Mouse (Mus musculus) stomach, embryonic 16.5 days (tissue): ENCODE results near the gene Scn3b. TPM values are rescaled to one million over a fixed set of nuclear protein-coding genes. Genes with fewer than 3 reads are reported as not detected.
A peak's percentile ranks its signal among the peaks of the same experiment; 100 is the strongest.

Experiments used
- ATAC-seq: fragments of 200-750 bp; cut with Nextera tagmentation; 2 replicates; pipeline ENCODE4 v1.8.0; 2017; ENCODE audit warnings: moderate number of reproducible peaks, moderate TSS enrichment; ENCODE audit not compliant: insufficient read depth, low FRiP score
- H3K27ac ChIP-seq: fragments of 300-500 bp; sonication (generic); 2 replicates; pipeline ENCODE4 v1.5.1; 2014; ENCODE audit warnings: low read length
- H3K27me3 ChIP-seq: fragments of 300-500 bp; sonication (generic); 2 replicates; pipeline ENCODE4 v1.6.1; 2014; ENCODE audit warnings: low read length, control low read depth, mixed read lengths; ENCODE audit not compliant: control insufficient read depth, insufficient read depth
- H3K36me3 ChIP-seq: fragments of 300-500 bp; sonication (generic); 2 replicates; pipeline ENCODE4 v1.6.1; 2014; ENCODE audit warnings: low read length; ENCODE audit not compliant: control insufficient read depth, insufficient read depth
- H3K4me1 ChIP-seq: fragments of 300-500 bp; sonication (generic); 2 replicates; pipeline ENCODE4 v1.6.1; 2014; ENCODE audit warnings: low read length, control low read depth, mixed read lengths; ENCODE audit not compliant: control insufficient read depth, insufficient read depth
- H3K4me2 ChIP-seq: fragments of 300-500 bp; sonication (generic); 2 replicates; pipeline ENCODE4 v1.6.1; 2014; ENCODE audit warnings: low read depth, low read length, mixed read lengths
- H3K4me3 ChIP-seq: fragments of 300-500 bp; sonication (generic); replicated peaks from 2 replicates; pipeline ENCODE4 v1.5.1; 2014; ENCODE audit warnings: mild to moderate bottlenecking, low read length
- H3K9ac ChIP-seq: fragments of 300-500 bp; sonication (generic); 2 replicates; pipeline ENCODE4 v1.6.1; 2014; ENCODE audit warnings: low read length
- H3K9me3 ChIP-seq: fragments of 300-500 bp; sonication (generic); replicated peaks from 2 replicates; pipeline ENCODE4 v1.6.1; 2016; ENCODE audit warnings: low read length, control low read depth; ENCODE audit not compliant: control insufficient read depth
- WGBS: fragments of 180-500 bp; shearing (Covaris S2); extraction: QIAGEN DNeasy Blood & Tissue Kit; methylation state at CpG from one replicate; pipeline ENCODE4 v1.1.7; 2014; 5-methylcytosine and 5-hydroxymethylcytosine counted together
- polyA plus RNA-seq: library from polyadenylated mRNA; unstranded; fragments of >200 nt; fragmentation: Nextera tagmentation; extraction: Ambion mirVana; gene quantifications from 2 replicates; pipeline ENCODE4 v1.2.1, GENCODE M21; 2015

The Scn3b gene
- polyA plus RNA-seq, 1 experiment from 2014 or later = 7.1 TPM

DNA sequence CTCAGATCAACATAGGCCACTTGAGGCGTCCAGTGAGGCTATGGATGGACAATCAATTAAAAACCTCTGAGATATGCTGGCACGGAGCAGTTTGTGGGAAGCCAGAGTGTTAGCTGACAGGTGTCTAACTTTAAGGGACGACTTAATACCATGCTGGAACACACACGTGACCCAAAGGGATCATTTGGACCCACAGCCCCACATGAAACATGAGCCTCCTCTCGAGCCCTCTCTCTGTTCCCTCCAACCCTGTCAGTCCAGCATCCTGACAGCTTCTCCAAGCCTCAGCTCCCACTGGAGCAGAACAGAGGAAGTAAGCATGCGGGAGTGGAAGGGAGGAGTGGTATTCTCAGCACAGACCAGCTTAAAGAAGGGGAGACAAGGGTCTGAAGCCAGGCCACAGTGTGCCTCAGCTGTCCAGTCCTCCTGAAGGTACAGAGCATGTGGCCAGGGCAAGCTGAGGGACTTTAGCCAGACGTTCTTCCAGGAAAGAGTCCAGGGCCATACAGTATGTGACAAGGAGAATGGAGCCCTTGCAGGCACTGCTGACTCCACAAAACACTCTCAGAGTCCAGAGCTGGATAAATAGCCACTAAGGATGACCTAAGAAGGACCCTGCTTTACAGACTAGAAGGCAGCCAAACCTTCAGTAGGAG is 57.4 kb downstream of the Scn3b start:
- no peak for ATAC-seq
- H3K4me3 ChIP-seq = no peak overlapping the region
- H3K4me1 ChIP-seq = peaks cover 16% of the 10 kb centered on the region
- H3K4me2 ChIP-seq = peak overlapping the region; percentile 43; the same call in 1 of the 2 replicates
- H3K27ac ChIP-seq = no peak overlapping the region
- H3K27me3 ChIP-seq = no peaks in the 10 kb centered on the region
- H3K9ac ChIP-seq = no peak overlapping the region
- no peaks in the 10 kb centered on the region for H3K9me3 ChIP-seq
- 44% methylated on average over 7 of the region's 7 CpGs for WGBS
- H3K36me3 ChIP-seq = no peaks in the 10 kb centered on the region

DNA sequence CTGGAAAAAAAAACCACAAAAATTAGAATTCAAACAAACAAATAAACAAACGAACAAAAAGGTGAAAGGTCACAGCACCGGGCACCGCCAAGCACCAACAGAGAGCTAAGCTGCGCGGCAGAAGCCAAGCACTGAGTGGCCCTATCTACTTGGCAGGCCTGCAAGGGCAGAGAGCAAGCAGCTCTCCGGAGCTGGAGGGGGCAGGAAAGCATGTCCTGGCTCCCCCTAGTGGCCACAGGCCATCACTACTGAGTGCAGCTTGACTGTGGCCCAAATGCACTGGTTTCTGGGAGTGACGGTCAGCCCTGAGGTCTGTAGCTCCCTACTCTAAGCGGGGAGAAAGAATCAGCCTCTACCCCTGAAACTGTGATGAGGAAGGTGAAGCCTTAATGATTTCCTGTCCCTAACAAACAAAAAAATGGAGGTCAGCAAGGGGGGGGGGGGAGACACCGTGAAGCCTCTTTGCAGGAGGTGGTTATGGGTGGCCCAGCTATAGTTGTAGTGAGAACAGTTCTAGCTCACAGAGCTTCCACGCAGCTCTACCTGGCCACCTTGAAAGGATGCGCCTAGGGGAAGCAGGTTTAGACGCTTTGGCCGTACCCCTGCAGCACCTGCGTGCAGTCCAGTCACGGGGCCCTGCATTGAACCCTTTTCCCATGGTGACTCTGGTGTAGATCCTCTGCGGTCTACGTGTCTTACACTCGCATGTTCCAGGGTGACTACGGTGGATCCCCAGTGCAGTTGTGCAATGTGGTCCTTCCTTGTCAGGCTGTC is 61.8 kb downstream of the Scn3b start:
- Histone ChIP-seq H3K9me3 (no peaks in the 10 kb centered on the region), H3K36me3 (no peaks in the 10 kb centered on the region), H3K27ac (no peak overlapping the region), H3K9ac (0 out of 2 replicates have a peak overlapping the region, but pooled peaks have one; percentile 21), H3K27me3 (no peaks in the 10 kb centered on the region), H3K4me3 (no peak overlapping the region), H3K4me2 (no peak overlapping the region), H3K4me1 (peaks cover 6% of the 10 kb centered on the region; the same call in 1 of the 2 replicates)
- ATAC-seq = peak; percentile 86
- 54% methylated on average over 19 of the region's 19 CpGs for WGBS

DNA sequence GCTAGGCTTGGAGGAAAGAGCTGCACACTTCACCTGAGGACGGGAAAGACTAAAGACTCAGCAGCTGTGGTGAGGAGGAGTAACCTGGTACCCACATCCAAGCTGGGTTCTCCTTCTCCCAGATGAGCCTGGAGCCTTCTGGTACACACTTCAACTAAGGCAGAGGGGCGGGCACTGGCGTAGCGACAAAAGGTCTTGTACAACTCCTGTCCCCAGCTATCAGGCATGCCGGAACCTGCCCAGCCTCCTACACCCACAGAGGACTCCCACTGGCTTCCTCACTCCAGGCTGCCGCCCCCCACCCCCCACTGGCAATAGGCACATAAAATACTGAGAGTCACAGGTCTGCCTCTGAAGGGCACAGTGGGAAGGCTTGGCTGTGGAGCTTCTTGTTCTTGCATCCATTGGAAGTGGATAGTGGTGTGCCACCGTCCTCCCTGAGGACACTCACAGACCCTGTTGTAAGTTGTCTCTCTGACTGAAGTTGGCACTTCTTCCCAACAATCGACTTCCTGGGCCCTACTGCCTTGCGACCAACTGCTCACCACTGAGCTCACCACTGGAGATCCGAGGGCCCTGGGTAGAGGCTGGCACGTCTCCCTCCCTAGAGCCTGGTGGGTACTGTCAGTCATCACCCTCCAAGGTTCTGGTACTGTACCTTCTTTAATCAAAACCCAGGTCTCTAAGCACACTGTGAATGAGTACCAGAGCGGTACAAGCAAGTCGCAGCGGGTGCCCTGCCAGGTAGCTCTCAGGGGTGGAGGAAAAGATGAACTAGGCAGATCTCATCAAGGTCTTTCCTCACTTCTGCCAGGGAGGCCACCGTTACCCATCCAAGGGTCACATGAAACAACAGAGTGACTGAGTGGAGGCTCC is 62.6 kb downstream of the Scn3b start:
- Histone ChIP-seq H3K4me1 (peaks cover 4% of the 10 kb centered on the region; the same call in 1 of the 2 replicates), H3K4me3 (no peak overlapping the region), H3K9ac (0 out of 2 replicates have a peak overlapping the region, but pooled peaks have one; percentile 21), H3K9me3 (no peaks in the 10 kb centered on the region), H3K27ac (no peak overlapping the region), H3K27me3 (no peaks in the 10 kb centered on the region), H3K36me3 (no peaks in the 10 kb centered on the region), H3K4me2 (no peak overlapping the region)
- ATAC-seq = no peak
- 82% methylated on average over 15 of the region's 15 CpGs for WGBS

DNA sequence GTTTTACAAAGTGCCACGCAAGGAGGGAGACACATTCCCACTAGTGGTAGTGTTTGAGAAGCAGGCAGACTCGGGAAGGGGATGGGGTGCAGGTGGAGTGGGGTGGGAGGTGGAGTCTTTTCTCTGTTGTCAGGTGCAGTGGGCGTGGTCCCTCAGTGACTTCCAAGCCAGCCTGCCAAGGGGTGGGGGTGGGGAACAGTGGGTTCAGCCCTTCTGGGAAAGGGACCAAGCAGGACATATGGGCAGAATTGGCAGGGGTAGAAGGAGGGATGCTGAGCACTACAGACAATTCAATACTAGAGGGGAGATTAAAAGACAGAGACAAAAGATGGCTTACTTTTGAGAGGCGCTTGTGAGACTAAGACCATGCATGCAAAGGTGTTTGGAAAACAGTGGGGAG is 63.3 kb downstream of the Scn3b start:
- Histone ChIP-seq H3K36me3 (no peaks in the 10 kb centered on the region), H3K4me2 (no peak overlapping the region), H3K9ac (no peak overlapping the region), H3K4me1 (peaks cover 4% of the 10 kb centered on the region; the same call in 1 of the 2 replicates), H3K9me3 (no peaks in the 10 kb centered on the region), H3K27ac (no peak overlapping the region), H3K4me3 (no peak overlapping the region), H3K27me3 (no peaks in the 10 kb centered on the region)
- 72% methylated on average over 4 of the region's 4 CpGs for WGBS
- no peak for ATAC-seq

DNA sequence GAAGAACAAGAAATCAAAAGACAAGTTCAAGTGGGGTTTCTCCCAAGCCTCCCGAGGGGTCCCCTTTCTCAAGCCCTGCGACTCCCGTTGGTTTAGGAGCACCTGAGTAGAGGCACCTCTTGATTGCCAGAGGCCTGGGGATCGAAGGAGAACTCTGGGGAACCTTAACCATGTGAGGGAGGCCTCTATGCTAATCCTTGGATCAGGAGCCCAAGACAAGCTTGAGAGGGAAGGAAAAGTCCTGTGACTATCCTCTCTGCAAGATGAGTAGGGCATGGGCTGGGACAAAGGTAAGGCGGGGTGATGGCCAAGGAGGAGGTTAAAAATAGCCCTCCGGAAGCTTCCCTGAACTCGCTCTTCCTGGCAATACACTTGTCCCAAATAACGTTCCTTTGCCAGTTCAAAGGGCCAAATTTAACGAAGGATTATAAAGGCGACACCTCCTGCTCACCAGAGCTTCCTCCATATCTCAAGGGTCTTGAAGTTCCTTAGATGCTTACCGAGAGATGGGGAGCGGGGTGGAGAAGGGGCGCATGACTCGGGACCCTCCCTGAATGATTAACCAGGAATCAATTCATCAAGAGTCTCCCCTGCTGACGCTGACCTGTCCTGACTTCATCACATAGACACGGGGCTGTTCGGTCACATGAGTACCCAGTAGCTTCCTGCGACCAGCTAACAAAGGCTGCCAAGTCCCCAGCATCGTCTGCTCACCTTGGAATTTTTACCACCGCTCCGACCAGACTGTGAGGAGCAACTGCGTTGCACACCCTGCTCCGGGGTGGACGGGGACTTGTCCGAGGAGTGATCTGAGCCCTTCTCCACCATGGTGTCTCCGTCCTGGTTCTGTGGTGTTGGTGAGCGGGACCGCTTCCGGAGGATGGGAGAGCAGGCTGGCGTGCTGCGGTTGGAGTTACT is 64.0 kb downstream of the Scn3b start:
- Histone ChIP-seq H3K9me3 (no peaks in the 10 kb centered on the region), H3K4me1 (peaks cover 4% of the 10 kb centered on the region; the same call in 1 of the 2 replicates)
- ATAC-seq = no peak

DNA sequence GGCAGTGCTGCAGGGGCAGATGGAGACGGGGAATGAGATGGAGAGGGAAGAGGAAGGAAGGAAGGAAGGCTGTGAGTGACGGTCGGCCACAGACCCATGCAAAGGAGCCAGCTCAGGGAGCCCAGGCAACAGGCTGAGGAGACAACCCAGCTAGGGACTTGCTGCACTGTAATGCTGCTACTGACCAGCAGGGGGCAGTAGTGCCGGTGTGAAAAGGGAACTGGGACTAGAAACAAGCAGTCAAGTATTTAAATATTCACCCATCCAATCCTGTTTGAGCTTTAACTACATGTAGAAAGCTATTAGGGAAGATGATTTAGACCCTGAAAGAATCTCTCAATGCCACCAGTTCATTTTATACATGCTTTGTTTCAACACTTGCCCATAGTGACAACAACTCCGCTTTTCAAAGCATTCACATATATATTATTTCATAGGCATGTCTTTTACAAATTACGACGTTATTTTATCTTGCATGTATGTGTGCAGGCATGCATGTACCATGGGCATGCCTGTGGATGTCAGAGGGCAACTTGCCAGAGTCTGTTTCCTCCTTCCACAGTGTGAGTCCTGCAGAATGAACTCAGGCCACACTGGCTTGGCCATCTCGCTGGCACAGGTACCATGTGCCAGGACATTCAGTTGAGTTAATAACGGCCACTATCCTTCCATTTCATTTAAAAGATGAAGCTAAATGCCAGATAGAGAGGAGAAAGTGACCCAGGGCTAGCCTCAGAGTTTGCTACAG is 64.8 kb downstream of the Scn3b start:
- 58% methylated on average over 9 of the region's 9 CpGs for WGBS
- Histone ChIP-seq H3K9ac (no peak overlapping the region), H3K4me3 (no peak overlapping the region), H3K36me3 (no peaks in the 10 kb centered on the region), H3K4me1 (peaks cover 4% of the 10 kb centered on the region; the same call in 1 of the 2 replicates), H3K27me3 (no peaks in the 10 kb centered on the region), H3K4me2 (no peak overlapping the region), H3K27ac (no peak overlapping the region), H3K9me3 (no peaks in the 10 kb centered on the region)
- ATAC-seq = no peak

More for the DNA sequence above, 64.0 kb downstream of the Scn3b start:
- 73% methylated on average over 31 of the region's 31 CpGs for WGBS
- Histone ChIP-seq H3K27ac (no peak overlapping the region), H3K36me3 (no peaks in the 10 kb centered on the region), H3K27me3 (no peaks in the 10 kb centered on the region), H3K9ac (no peak overlapping the region), H3K4me3 (no peak overlapping the region), H3K4me2 (no peak overlapping the region)

DNA sequence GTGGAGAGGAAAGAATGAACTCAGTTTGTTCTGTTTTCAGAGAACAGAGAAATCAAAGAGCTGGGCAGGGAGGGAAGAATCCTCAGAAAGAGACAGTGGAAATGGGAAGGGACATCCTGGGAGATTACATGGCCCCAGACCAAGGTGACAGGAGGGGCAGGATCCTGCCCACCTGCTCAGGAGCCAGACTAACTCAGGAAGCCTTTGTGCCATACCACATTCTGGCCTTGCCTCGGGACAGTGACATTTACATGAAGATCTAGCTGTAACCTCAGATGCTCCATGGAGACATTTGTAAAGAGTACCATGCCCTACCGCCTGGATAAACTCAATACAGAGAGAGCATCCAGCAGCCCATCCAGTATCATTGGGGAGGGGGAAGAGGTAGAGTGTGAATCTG is 65.6 kb downstream of the Scn3b start:
- H3K4me1 ChIP-seq = peaks cover 4% of the 10 kb centered on the region; the same call in 1 of the 2 replicates
- H3K36me3 ChIP-seq = no peaks in the 10 kb centered on the region
- no peak overlapping the region for H3K4me3 ChIP-seq
- no peak overlapping the region for H3K9ac ChIP-seq
- H3K4me2 ChIP-seq = no peak overlapping the region
- 75% methylated on average over 2 of the region's 2 CpGs for WGBS
- no peaks in the 10 kb centered on the region for H3K27me3 ChIP-seq
- no peak overlapping the region for H3K27ac ChIP-seq
- ATAC-seq = no peak
- H3K9me3 ChIP-seq = no peaks in the 10 kb centered on the region

DNA sequence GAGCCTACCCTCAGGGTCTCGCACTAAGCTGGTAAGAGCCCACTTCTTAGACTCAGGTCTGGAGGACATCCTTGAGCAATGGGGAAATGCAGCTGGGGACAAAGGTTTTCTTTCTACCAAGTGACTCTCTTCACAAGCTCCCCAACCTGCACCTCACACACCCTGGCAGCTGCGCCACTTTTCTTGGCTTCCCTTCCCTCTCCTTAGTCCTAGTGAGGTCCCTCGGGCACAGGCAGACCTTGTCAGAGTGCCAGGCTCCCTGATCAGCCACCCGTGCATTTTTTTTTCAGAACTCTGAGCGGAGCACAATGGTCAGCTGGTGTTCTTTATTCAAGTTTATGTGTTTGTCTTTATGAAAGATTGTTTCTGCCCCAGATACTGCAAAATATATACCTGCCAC is 67.7 kb downstream of the Scn3b start:
- H3K27me3 ChIP-seq = no peaks in the 10 kb centered on the region
- H3K36me3 ChIP-seq = no peaks in the 10 kb centered on the region
- H3K27ac ChIP-seq = no peak overlapping the region
- WGBS = 67% methylated on average over 5 of the region's 5 CpGs
- no peak overlapping the region for H3K9ac ChIP-seq
- H3K4me2 ChIP-seq = no peak overlapping the region
- H3K4me3 ChIP-seq = no peak overlapping the region
- no peaks in the 10 kb centered on the region for H3K9me3 ChIP-seq
- no peak for ATAC-seq
- no peaks in the 10 kb centered on the region; the same call in 1 of the 2 replicates for H3K4me1 ChIP-seq
